Mouse (Mus musculus) granulocyte monocyte progenitor cell, adult 5-6 weeks (primary cell): ENCODE measurements around the gene Gm49394. TPM values are rescaled to one million over a fixed set of nuclear protein-coding genes. Genes with fewer than 3 reads are reported as not detected.

Experiments used
- ATAC-seq: replicated peaks from 2 replicates; pipeline ENCODE4 v1.8.0; 2016; ENCODE audit warnings: mild to moderate bottlenecking, moderate TSS enrichment, inconsistent platforms; ENCODE audit not compliant: poor library complexity, severe bottlenecking
- total RNA-seq, 2 experiments: library from RNA; stranded (forward) in 1 of 2; stranded (reverse) in 1 of 2; fragments of 200-712, 200-1000 nt in 1 of 2; fragments of >200 nt in 1 of 2; fragmentation: Nextera tagmentation in 1 of 2; gene quantifications; 2 replicates each; pipeline ENCODE4 v1.2.3; 2014 to 2017

Gm49394 gene
- total RNA-seq, 2 experiments from 2014 or later: not detected

GRCm38 (mm10) chr7:142659767-142660650, 9.7 kb downstream of the Gm49394 start:
- ATAC-seq: no peak

GRCm38 (mm10) chr7:142659181-142659681, 10.5 kb downstream of the Gm49394 start:
- 0 out of 2 replicates have a peak, but pooled peaks have one; percentile 6 for ATAC-seq

GRCm38 (mm10) chr7:142658681-142659180, 11.0 kb downstream of the Gm49394 start:
- no peak; the same call in 1 of the 2 replicates for ATAC-seq

- no peak for ATAC-seq
Observed at GRCm38 (mm10) chr7:142657821-142658614, 11.7 kb downstream of the Gm49394 start.

- no peak for ATAC-seq
Observed at GRCm38 (mm10) chr7:142657341-142657791, 12.4 kb downstream of the Gm49394 start.

- ATAC-seq: no peak
Observed at GRCm38 (mm10) chr7:142656055-142656454, 13.7 kb downstream of the Gm49394 start.

GRCm38 (mm10) chr7:142655633-142656032, 14.1 kb downstream of the Gm49394 start:
- ATAC-seq: no peak

- ATAC-seq: no peak
Observed at GRCm38 (mm10) chr7:142653726-142654125, 16.0 kb downstream of the Gm49394 start.

GRCm38 (mm10) chr7:142646676-142647075, 23.1 kb downstream of the Gm49394 start:
- no peak for ATAC-seq

- no peak for ATAC-seq
Observed at GRCm38 (mm10) chr7:142645045-142645444, 24.7 kb downstream of the Gm49394 start.

- no peak for ATAC-seq
Observed at GRCm38 (mm10) chr7:142636178-142636577, 33.6 kb downstream of the Gm49394 start.

GRCm38 (mm10) chr7:142630691-142631090, 39.1 kb downstream of the Gm49394 start:
- ATAC-seq: no peak

- ATAC-seq: no peak
Observed at GRCm38 (mm10) chr7:142629806-142630205, 39.9 kb downstream of the Gm49394 start.

GRCm38 (mm10) chr7:142622180-142622579, 47.6 kb downstream of the Gm49394 start:
- no peak for ATAC-seq

- no peak for ATAC-seq
Observed at GRCm38 (mm10) chr7:142613077-142613476, 56.7 kb downstream of the Gm49394 start.

GRCm38 (mm10) chr7:142610627-142611406, 58.9 kb downstream of the Gm49394 start:
- ATAC-seq: peak; percentile 63; the same call in 1 of the 2 replicates

- no peak for ATAC-seq
Observed at GRCm38 (mm10) chr7:142600921-142601320, 68.8 kb downstream of the Gm49394 start.
